In the genomic region with DNA sequence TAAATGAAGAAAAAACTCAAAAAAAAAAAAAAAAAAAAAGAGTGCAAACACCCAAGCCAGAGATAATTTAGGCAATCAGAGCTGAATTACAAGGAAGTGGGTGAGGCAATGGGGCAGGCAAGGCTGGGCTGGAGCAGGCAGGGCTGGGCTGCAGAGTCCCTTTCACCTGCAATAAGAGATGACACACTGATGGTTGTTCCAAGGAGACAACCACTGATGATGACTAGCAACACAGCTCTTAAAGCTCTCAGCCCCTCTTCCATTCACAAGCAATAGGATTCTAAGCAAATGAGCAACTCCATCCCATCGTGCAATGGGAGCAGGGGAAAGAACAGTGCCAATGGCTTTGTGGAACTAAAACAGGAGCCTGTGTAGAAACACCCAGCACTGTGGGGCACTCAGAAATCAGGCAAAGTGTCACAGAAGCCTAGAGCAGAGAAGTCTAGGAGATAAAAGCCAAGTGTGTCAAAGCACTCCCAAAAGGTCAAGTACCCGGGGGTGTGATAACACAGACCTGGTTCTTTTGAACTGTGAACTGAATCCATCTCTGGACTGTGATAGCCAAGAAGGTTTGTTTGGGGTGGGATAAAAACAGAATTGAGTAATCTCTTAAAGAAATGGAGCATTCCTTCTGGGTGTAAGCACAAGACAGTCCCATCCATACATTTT, we compare ENCODE assay signal across 21 mouse cellular contexts. TPM values are rescaled to one million over a fixed set of nuclear protein-coding genes. Genes with fewer than 3 reads are reported as not detected.
DNase-seq lines count a peak whose midpoint lies in the region; ATAC-seq and TF ChIP-seq lines count a peak whose summit lies in the region.
"Had no signal": no experiment of that assay in that cellular context is flagged by ENCODE, and none has a peak within 500 bp of the region (broad histone marks: within the 10 kb centered on the region; RNA-seq: fewer than 3 reads in every experiment).

No protein-coding gene starts in this region.

- no peak for TF ChIP-seq EP300 in heart, adult 2 months (IDR thresholded peaks at IDR 0.05; ENCODE audit: insufficient read depth, low read depth, low read length)

- no peaks in the 10 kb centered on the region for H3K27me3 ChIP-seq in heart, embryonic 10.5 days (ENCODE audit: insufficient read depth, poor library complexity, severe bottlenecking)
- no peaks in the 10 kb centered on the region for H3K27me3 ChIP-seq in heart, adult 2 months (ENCODE audit: control insufficient read depth, insufficient read depth, low read length)
- H3K27me3 ChIP-seq in neural tube, embryonic 15.5 days (replicated peaks) = no peaks in the 10 kb centered on the region
- H3K27me3 ChIP-seq in intestine, postnatal 0 days (replicated peaks; ENCODE audit: control insufficient read depth, insufficient read depth, low read length) = no peaks in the 10 kb centered on the region
- H3K27me3 ChIP-seq: embryonic facial prominence, embryonic 13.5 days; heart, embryonic 13.5 days; kidney, embryonic 15.5 days; midbrain, embryonic 13.5 days had no signal

- peaks cover 4% of the 10 kb centered on the region for H3K79me2 ChIP-seq in heart, adult 2 months (replicated peaks; ENCODE audit: control insufficient read depth, insufficient read depth, low read length)

- 0 out of 2 replicates have a peak overlapping the region, but pooled peaks have one; percentile 6 for H3K27ac ChIP-seq in heart, embryonic 10.5 days
- H3K27ac ChIP-seq in heart, adult 2 months = no peak overlapping the region
- H3K27ac ChIP-seq in neural tube, embryonic 15.5 days (replicated peaks) = no peak overlapping the region
- H3K27ac ChIP-seq in intestine, postnatal 0 days (ENCODE audit: low read depth, low read length) = peak overlapping the region; percentile 50
- H3K27ac ChIP-seq: embryonic facial prominence, embryonic 13.5 days; heart, embryonic 13.5 days; hindbrain, postnatal 0 days; kidney, embryonic 15.5 days; liver, embryonic 14.5 days; macrophage; midbrain, embryonic 13.5 days had no signal

- no peak overlapping the region for H3K9ac ChIP-seq in heart, adult 2 months (ENCODE audit: low read depth, low read length)
- H3K9ac ChIP-seq in neural tube, embryonic 15.5 days (replicated peaks) = 0 out of 2 replicates have a peak overlapping the region, but pooled peaks have one; percentile 20
- no peak overlapping the region for H3K9ac ChIP-seq in intestine, postnatal 0 days (ENCODE audit: low read depth, low read length)
- H3K9ac ChIP-seq: embryonic facial prominence, embryonic 13.5 days; heart, embryonic 13.5 days; kidney, embryonic 15.5 days; liver, embryonic 14.5 days; midbrain, embryonic 13.5 days had no signal

- intact Hi-C loops in heart, adult 2 months (cut with DNase I) = no loop called here

- 38% methylated on average over 2 of the region's 2 CpGs for WGBS in heart, embryonic 10.5 days
- 46% methylated on average over 2 of the region's 2 CpGs for WGBS in heart, adult 2 months
- WGBS in neural tube, embryonic 15.5 days = 90% methylated on average over 2 of the region's 2 CpGs
- WGBS in intestine, postnatal 0 days = 52% methylated on average over 2 of the region's 2 CpGs

- no peak for TF ChIP-seq POLR2A in heart, adult 2 months (IDR thresholded peaks at IDR 0.05; ENCODE audit: insufficient read depth, low read depth, low read length)

- H3K36me3 ChIP-seq in heart, embryonic 10.5 days = peaks cover 57% of the 10 kb centered on the region
- H3K36me3 ChIP-seq in heart, adult 2 months (ENCODE audit: control insufficient read depth, insufficient read depth, low read length) = peaks cover 34% of the 10 kb centered on the region
- peaks cover 32% of the 10 kb centered on the region for H3K36me3 ChIP-seq in neural tube, embryonic 15.5 days
- H3K36me3 ChIP-seq in intestine, postnatal 0 days (ENCODE audit: control insufficient read depth, insufficient read depth) = peaks cover 40% of the 10 kb centered on the region

- no peaks in the 10 kb centered on the region for H3K9me3 ChIP-seq in heart, embryonic 10.5 days
- no peaks in the 10 kb centered on the region for H3K9me3 ChIP-seq in neural tube, embryonic 15.5 days (replicated peaks)
- no peaks in the 10 kb centered on the region for H3K9me3 ChIP-seq in intestine, postnatal 0 days (ENCODE audit: control insufficient read depth)
- H3K9me3 ChIP-seq: heart, embryonic 13.5 days; kidney, embryonic 15.5 days; midbrain, embryonic 13.5 days had no signal

- TF ChIP-seq CTCF in heart, adult 2 months (IDR thresholded peaks at IDR 0.05) = no peak
- no peak for TF ChIP-seq CTCF in intestine, postnatal 0 days (IDR thresholded peaks at IDR 0.05; ENCODE audit: low read depth)

- DNase-seq in heart, embryonic 10.5 days (ENCODE audit: low spot score) = no peak
- DNase-seq in heart, adult 2 months = no peak
- DNase-seq in neural tube, embryonic 10.5 days (ENCODE audit: extremely low spot score, low spot score) = no peak
- no peak for DNase-seq in urinary bladder, adult 18-20 months (ENCODE audit: low spot score in 2 of 2)
- no peak for DNase-seq in ovary, postnatal 14 days (ENCODE audit: low spot score)
- DNase-seq: adrenal gland, postnatal 25 days; cerebellum, adult 9-10 months; heart, postnatal 4 days; thymus, postnatal 36 days had no signal

- peaks cover 20% of the 10 kb centered on the region for H3K4me1 ChIP-seq in heart, embryonic 10.5 days
- peaks cover 1% of the 10 kb centered on the region; the same call in 1 of the 2 replicates for H3K4me1 ChIP-seq in heart, adult 2 months (ENCODE audit: control insufficient read depth, insufficient read depth, low read length)
- H3K4me1 ChIP-seq in neural tube, embryonic 15.5 days = peaks cover 16% of the 10 kb centered on the region
- 0 out of 2 replicates have a peak, but pooled peaks cover 6% of the 10 kb centered on the region for H3K4me1 ChIP-seq in intestine, postnatal 0 days (replicated peaks; ENCODE audit: control insufficient read depth, insufficient read depth, low read length)

- no peak overlapping the region for H3K4me2 ChIP-seq in neural tube, embryonic 15.5 days
- H3K4me2 ChIP-seq in intestine, postnatal 0 days (replicated peaks; ENCODE audit: low read depth) = no peak overlapping the region
- H3K4me2 ChIP-seq: embryonic facial prominence, embryonic 13.5 days; heart, embryonic 13.5 days; kidney, embryonic 15.5 days; midbrain, embryonic 13.5 days had no signal

- ATAC-seq in neural tube, embryonic 15.5 days (ENCODE audit: low FRiP score) = no peak
- peak; percentile 44; the same call in 1 of the 2 replicates for ATAC-seq in intestine, postnatal 0 days
- ATAC-seq: forebrain, embryonic 16.5 days; hindbrain, postnatal 0 days; midbrain, embryonic 13.5 days had no signal

- no peak overlapping the region for H3K4me3 ChIP-seq in heart, embryonic 10.5 days
- H3K4me3 ChIP-seq in heart, adult 2 months = no peak overlapping the region
- H3K4me3 ChIP-seq in neural tube, embryonic 15.5 days (replicated peaks) = no peak overlapping the region
- no peak overlapping the region for H3K4me3 ChIP-seq in intestine, postnatal 0 days (ENCODE audit: low read depth, low read length)
- H3K4me3 ChIP-seq: embryonic facial prominence, embryonic 13.5 days; heart, embryonic 13.5 days; kidney, embryonic 15.5 days; midbrain, embryonic 13.5 days; myocyte had no signal

RNA-seq across cellular contexts. Expression of a gene that starts 30.9 kb away (rescaled TPM):
- 0.21 and 0.48 TPM in 2 replicates for polyA plus RNA-seq in heart, embryonic 10.5 days (2016; fragmentation: Nextera tagmentation; extraction: Ambion mirVana)
- 10 to 100 TPM; 17.9 to 20.8 TPM for total RNA-seq in heart, adult 2 months (2021)
- 63.3 and 79.6 TPM in 2 replicates for polyA plus RNA-seq in heart, adult 2 months (2012; rRNA removed)
- polyA plus RNA-seq in neural tube, embryonic 15.5 days (2015; fragmentation: Nextera tagmentation; extraction: Ambion mirVana) = 0.32 and 0.44 TPM in 2 replicates
- polyA plus RNA-seq in intestine, postnatal 0 days (2015; fragmentation: Nextera tagmentation; extraction: Ambion mirVana) = 5.0 and 6.5 TPM in 2 replicates
- total RNA-seq: MEL had no signal
- polyA plus RNA-seq: macrophage had no signal

Comparison
In these comparisons a context has a peak if more than half of its experiments do, and no peak if none do; other contexts are left out.
1. H3K27ac ChIP-seq: peak in heart, embryonic 10.5 days (single experiment) and intestine, postnatal 0 days (single experiment); none in heart, adult 2 months (single experiment) and neural tube, embryonic 15.5 days (single experiment).